Mouse (Mus musculus) forebrain, embryonic 11.5 days (tissue): Measurements from ENCODE around the gene Ier2. TPM values are rescaled to one million over a fixed set of nuclear protein-coding genes. Genes with fewer than 3 reads are reported as not detected.

Source experiments
- ATAC-seq: fragments of 200-750 bp; cut with Nextera tagmentation; replicated peaks from 2 replicates; pipeline ENCODE4 v1.8.0; 2017; ENCODE audit warnings: moderate TSS enrichment; ENCODE audit not compliant: low FRiP score
- DNase-seq: peaks from one replicate; pipeline ENCODE4 v3.0.0-alpha.2; 2017; ENCODE audit warnings: low spot score
- H3K27ac ChIP-seq: fragments of 300-500 bp; sonication (generic); 2 replicates; pipeline ENCODE4 v1.5.1; 2014; ENCODE audit warnings: low read depth, low read length
- H3K27me3 ChIP-seq: fragments of 300-500 bp; sonication (generic); 2 replicates; pipeline ENCODE4 v1.6.1; 2014; ENCODE audit warnings: mild to moderate bottlenecking, low read length, mixed read lengths; ENCODE audit not compliant: control insufficient read depth, insufficient read depth
- H3K36me3 ChIP-seq: fragments of 300-500 bp; sonication (generic); 2 replicates; pipeline ENCODE4 v1.6.1; 2014; ENCODE audit warnings: mild to moderate bottlenecking, low read length, moderate library complexity, mixed read lengths; ENCODE audit not compliant: control insufficient read depth, insufficient read depth
- H3K4me1 ChIP-seq: fragments of 300-500 bp; sonication (generic); replicated peaks from 2 replicates; pipeline ENCODE4 v1.6.1; 2014; ENCODE audit warnings: low read length, mixed read lengths; ENCODE audit not compliant: control insufficient read depth, insufficient read depth
- H3K4me2 ChIP-seq: fragments of 300-500 bp; sonication (generic); 2 replicates; pipeline ENCODE4 v1.6.1; 2014; ENCODE audit warnings: low read depth, mild to moderate bottlenecking, low read length, moderate library complexity, mixed read lengths; ENCODE audit not compliant: severe bottlenecking
- H3K4me3 ChIP-seq: fragments of 300-500 bp; sonication (generic); 2 replicates; pipeline ENCODE4 v1.5.1; 2014; ENCODE audit warnings: low read depth, low read length
- H3K9ac ChIP-seq: fragments of 300-500 bp; sonication (generic); 2 replicates; pipeline ENCODE4 v1.6.1; 2014; ENCODE audit warnings: low read length
- H3K9me3 ChIP-seq: fragments of 300-500 bp; sonication (generic); 2 replicates; pipeline ENCODE4 v1.6.1; 2016; ENCODE audit warnings: low read length, mixed read lengths; ENCODE audit not compliant: control insufficient read depth
- WGBS: fragments of 180-500 bp; shearing (Covaris S2); extraction: QIAGEN DNeasy Blood & Tissue Kit; methylation state at CpG from one replicate; pipeline ENCODE4 v1.1.7; 2014; 5-methylcytosine and 5-hydroxymethylcytosine counted together
- polyA plus RNA-seq: library from polyadenylated mRNA; unstranded; fragments of >200 nt; fragmentation: Nextera tagmentation; extraction: Ambion mirVana; gene quantifications from 2 replicates; pipeline ENCODE4 v1.2.1, GENCODE M21; 2014

Ier2 gene
- polyA plus RNA-seq, 1 experiment from 2014 or later: 68.7 TPM

DNA sequence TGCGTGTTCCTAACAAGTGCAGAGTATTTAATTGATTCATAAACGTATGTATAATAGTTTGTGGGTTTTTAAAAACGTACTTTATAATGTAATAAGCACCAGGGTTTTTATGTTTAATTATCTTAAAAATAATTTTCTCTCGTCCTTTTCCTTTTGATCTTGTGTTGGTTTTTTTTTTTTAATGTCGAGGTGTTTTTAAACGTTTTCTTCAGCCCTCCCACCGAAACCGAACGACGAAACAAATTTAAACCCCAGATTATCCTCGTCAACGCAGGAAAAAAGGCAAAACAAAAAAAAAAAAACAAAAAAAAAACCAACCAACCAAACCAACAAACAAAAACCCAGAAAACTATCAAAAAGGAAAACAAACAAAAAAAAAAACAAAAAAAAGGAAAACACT is 43.3 kb upstream of the Ier2 start:
- H3K4me1 ChIP-seq: peaks cover 40% of the 10 kb centered on the region
- H3K9ac ChIP-seq: peak overlapping the region; percentile 35
- peak overlapping the region; percentile 12 for H3K4me3 ChIP-seq
- H3K9me3 ChIP-seq: no peaks in the 10 kb centered on the region
- no peak overlapping the region for H3K27ac ChIP-seq
- no peak for DNase-seq
- H3K27me3 ChIP-seq: peaks cover 73% of the 10 kb centered on the region
- peak overlapping the region; percentile 24; the same call in 1 of the 2 replicates for H3K4me2 ChIP-seq
- no peaks in the 10 kb centered on the region for H3K36me3 ChIP-seq
- ATAC-seq: no peak
- 3% methylated on average over 12 of the region's 12 CpGs for WGBS

DNA sequence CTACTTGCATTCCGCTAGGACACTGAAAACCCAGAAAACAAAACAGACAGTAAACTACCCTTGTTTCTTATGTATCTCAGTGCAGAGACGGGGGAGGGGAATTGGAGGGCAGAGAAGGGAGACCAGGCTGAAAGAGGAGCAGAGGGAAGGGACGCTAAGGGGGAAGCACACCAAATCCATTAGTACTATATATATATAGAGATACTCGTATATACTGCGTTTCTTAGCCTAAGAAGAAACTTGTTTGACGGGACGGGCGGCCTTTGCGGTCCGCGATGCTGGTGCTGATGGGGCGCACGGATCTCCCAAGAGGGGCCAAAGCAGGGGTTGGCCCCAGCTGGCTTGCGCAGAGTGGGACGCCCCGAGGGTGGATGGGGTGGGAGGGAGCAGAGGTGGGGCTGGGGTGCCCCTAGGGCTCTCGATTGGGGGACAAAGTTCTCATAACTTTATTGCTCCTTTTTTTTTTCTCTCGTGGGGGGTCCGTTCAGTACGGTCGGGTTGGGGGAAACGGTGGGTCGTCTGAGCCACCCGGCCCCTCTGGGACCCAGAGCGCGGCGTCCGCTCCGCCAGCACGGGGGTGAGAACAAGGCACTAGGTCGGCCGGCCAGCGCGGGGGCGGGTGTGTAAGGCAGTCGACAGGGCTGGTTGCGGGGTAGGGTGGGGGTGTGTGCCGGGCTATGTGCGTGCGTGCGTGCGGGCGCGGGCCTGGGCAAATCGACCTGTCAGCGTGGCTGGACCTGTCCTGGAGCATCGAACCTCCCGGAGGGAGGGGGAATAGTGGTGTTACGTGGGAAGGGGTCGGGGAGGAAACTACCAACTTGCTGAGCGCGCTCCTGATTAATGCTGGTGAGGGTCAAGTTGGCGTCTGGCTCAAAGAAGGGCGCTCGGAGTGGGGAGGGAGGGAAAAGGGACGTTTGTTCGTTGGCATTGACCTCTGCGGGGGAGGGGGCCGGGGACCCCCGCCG is 42.5 kb upstream of the Ier2 start:
- Histone ChIP-seq H3K9ac (peak overlapping the region; percentile 35), H3K27me3 (peaks cover 74% of the 10 kb centered on the region), H3K36me3 (no peaks in the 10 kb centered on the region), H3K4me3 (peak overlapping the region; percentile 12), H3K27ac (no peak overlapping the region), H3K4me1 (peaks cover 37% of the 10 kb centered on the region), H3K4me2 (peak overlapping the region; percentile 24), H3K9me3 (no peaks in the 10 kb centered on the region)
- ATAC-seq (no peak), DNase-seq (peak; percentile 75)
- 2% methylated on average over 60 of the region's 61 CpGs for WGBS

DNA sequence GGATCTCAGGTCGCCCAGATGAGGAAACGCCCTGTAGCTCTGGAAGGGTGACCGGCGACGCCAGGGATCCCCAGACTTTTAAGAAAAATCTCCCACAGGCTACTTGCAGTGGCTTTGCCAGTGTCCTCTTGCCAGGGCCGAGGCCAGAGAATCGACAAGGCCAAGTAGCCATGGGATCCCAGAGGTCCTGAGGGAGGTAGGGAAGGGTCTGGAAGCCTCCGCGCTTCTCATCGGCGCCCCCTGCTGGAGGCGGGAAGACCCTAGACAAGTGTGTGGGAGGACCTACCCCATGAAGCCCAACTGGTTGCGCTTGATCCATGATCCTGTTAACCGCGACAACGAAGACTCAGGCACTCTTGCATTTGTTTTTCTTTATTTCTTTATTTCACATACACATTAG is 41.7 kb upstream of the Ier2 start:
- H3K4me3 ChIP-seq: no peak overlapping the region; the same call in 1 of the 2 replicates
- peak overlapping the region; percentile 28; the same call in 1 of the 2 replicates for H3K4me2 ChIP-seq
- peaks cover 33% of the 10 kb centered on the region for H3K4me1 ChIP-seq
- ATAC-seq (peak; percentile 52; the same call in 1 of the 2 replicates), DNase-seq (peak; percentile 90)
- 1% methylated on average over 16 of the region's 16 CpGs for WGBS
- no peaks in the 10 kb centered on the region for H3K36me3 ChIP-seq
- no peak overlapping the region for H3K9ac ChIP-seq
- no peaks in the 10 kb centered on the region for H3K9me3 ChIP-seq
- peaks cover 74% of the 10 kb centered on the region for H3K27me3 ChIP-seq
- no peak overlapping the region for H3K27ac ChIP-seq

DNA sequence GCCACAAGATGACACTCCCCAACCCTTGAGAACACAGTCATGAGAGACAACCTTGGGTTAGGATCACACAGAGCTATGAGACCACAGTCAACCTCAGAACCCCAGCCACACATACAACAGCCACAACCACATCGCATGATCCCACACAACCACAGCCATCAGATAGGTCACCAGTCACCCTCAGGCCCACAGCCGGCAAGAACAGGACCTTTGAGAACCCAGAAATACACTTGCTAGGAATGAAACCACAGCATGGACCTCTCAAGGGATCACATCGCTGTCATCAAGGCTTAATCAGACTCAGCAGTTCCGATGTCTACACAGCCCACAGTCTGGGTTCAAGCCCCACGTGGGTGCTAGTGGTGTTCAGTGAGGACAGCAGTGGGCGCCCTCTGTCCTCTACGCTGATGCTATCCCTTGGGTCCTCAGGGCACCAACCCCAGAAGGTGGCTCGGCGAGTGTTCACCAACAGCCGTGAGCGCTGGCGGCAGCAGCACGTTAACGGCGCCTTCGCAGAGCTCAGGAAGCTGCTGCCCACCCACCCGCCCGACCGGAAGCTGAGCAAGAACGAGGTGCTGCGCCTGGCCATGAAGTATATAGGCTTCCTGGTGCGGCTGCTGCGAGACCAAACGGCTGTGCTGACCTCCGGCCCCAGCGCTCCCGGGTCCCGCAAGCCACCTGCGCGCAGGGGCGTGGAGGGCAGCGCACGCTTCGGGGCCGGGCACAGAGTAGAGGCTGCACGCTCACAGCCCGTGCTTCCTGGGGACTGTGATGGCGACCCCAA is 41.0 kb upstream of the Ier2 start:
- H3K36me3 ChIP-seq: no peaks in the 10 kb centered on the region
- H3K4me2 ChIP-seq: peak overlapping the region; percentile 28
- DNase-seq (peak; percentile 66), ATAC-seq (no peak)
- no peak overlapping the region for H3K9ac ChIP-seq
- peaks cover 70% of the 10 kb centered on the region for H3K27me3 ChIP-seq
- 9% methylated on average over 38 of the region's 38 CpGs for WGBS
- peaks cover 26% of the 10 kb centered on the region for H3K4me1 ChIP-seq
- H3K9me3 ChIP-seq: no peaks in the 10 kb centered on the region
- no peak overlapping the region for H3K27ac ChIP-seq
- H3K4me3 ChIP-seq: peak overlapping the region; percentile 10; the same call in 1 of the 2 replicates

DNA sequence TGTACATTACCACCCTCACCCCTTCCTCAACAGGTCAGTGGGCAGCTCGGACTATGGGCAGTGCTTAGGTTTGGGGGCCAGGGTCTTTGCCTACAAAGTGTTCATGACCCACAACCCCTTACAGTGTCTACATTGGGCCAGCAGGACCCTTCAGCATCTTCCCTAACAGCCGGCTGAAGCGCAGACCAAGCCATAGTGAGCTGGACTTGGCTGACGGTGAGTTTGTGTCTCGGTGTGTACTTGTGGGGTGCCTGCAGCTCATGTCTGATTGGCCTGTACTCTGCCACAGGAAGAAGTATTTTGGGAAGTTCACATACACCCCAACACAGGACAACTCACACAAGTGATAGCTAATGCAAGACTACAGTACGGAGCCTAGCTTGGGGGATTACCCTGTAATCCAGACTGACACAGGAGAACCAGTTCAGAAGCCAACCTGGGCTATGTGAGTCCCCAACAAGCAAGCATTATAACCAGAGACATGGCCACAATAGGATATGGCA is 40.4 kb upstream of the Ier2 start:
- DNase-seq: no peak
- no peak overlapping the region for H3K27ac ChIP-seq
- WGBS: 81% methylated on average over 6 of the region's 6 CpGs

DNA sequence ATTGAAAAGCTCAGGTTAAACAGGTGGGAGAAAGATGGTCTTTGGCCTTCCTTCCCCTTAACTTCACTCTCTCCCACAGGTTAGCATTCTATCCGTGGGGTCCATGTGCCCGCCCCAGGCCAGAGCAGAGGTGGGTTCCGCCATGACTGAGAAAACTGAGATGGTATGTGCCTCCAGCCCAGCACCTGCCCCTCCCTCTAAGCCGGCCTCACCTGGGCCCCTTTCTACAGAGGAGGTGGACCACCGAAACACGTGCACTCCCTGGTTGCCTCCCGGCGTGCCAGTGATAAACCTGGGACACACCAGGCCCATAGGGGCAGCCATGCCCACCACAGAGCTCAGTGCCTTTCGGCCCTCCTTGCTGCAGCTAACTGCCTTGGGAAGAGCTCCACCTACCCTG is 39.9 kb upstream of the Ier2 start:
- WGBS: 62% methylated on average over 9 of the region's 9 CpGs
- H3K36me3 ChIP-seq: no peaks in the 10 kb centered on the region; the same call in 1 of the 2 replicates
- no peak for DNase-seq
- ATAC-seq: no peak
- peak overlapping the region; percentile 9; the same call in 1 of the 2 replicates for H3K4me3 ChIP-seq
- 0 out of 2 replicates have a peak overlapping the region, but pooled peaks have one; percentile 11 for H3K4me2 ChIP-seq
- H3K4me1 ChIP-seq: peaks cover 17% of the 10 kb centered on the region
- peaks cover 61% of the 10 kb centered on the region for H3K27me3 ChIP-seq
- no peak overlapping the region for H3K27ac ChIP-seq
- no peak overlapping the region; the same call in 1 of the 2 replicates for H3K9ac ChIP-seq
- H3K9me3 ChIP-seq: no peaks in the 10 kb centered on the region

More for the DNA sequence above, 40.4 kb upstream of the Ier2 start:
- Histone ChIP-seq H3K27me3 (peaks cover 66% of the 10 kb centered on the region), H3K9me3 (no peaks in the 10 kb centered on the region), H3K4me1 (peaks cover 22% of the 10 kb centered on the region), H3K4me2 (no peak overlapping the region), H3K9ac (no peak overlapping the region), H3K4me3 (no peak overlapping the region), H3K36me3 (no peaks in the 10 kb centered on the region; the same call in 1 of the 2 replicates)
- no peak for ATAC-seq

DNA sequence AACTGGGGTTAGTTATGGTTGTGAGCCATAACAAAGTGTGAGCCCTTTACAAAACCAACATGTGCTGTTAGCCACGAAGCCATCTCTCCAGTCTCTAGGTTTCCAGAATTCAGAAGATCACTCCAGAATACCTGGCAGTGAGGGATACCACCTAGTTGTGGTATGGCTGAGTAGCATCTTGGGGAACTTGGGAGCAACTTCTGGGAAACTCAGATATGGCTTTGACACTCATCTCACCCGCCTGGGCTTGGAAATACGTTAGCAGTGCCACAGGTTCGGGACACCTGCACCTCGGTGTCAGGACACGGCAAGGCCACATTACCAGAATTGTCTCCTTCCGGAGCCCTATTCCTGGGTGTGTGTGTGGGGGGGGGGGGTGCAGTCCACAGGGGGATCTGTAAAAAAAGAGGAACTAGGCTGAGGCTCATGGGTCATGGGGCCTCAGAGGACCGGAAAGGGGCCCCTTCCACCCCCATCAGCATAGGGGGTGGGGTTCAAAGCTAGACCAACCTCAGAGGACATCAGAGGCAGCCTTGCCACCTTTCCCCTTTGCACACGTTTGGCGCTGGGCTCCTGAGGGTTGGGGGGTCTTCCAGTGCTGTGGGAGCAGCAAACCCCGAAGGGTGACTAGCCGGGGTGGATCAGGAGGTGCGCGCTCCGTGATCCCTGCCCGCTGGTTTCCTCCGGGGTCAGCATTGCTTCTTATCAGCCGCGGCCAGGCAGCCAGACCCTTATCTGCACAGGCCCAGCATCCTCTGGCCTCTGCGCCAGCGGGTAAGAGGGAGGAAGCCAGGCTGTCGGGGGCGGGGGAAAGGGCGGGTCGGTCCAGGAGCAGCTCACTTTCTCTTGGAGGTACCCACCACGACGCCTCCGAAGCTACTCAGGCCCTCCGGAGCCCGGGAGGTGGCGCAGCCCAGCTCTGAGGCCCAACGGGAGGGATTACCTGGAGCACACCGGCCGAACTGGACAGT is 38.6 kb upstream of the Ier2 start, which contains the start of gene Lyl1:
Gene Lyl1, plus strand, starts transcription at position 517 of the 971 bp plus-strand sequence.
- Histone ChIP-seq H3K9me3 (no peaks in the 10 kb centered on the region), H3K27ac (0 out of 2 replicates have a peak within 1 kb of the TSS, but pooled peaks have one; percentile 6), H3K4me1 (peaks cover 7% of the 10 kb centered on the region; the same call in 1 of the 2 replicates), H3K36me3 (no peaks in the 10 kb centered on the region; the same call in 1 of the 2 replicates), H3K27me3 (peaks cover 50% of the 10 kb centered on the region), H3K4me3 (0 out of 2 replicates have a peak within 1 kb of the TSS, but pooled peaks have one; percentile 6), H3K4me2 (no peak within 1 kb of the TSS), H3K9ac (peak within 1 kb of the TSS; percentile 23; the same call in 1 of the 2 replicates)
- ATAC-seq (peak; percentile 34; the same call in 1 of the 2 replicates), DNase-seq (peak; percentile 79)
- WGBS: 10% methylated on average over 34 of the region's 34 CpGs
